8 mouse cellular contexts compared by ENCODE assay signal in genomic region chr11:60953803-60954202, GRCm38 (mm10). TPM values are rescaled to one million over a fixed set of nuclear protein-coding genes. Genes with fewer than 3 reads are reported as not detected.
A peak's percentile ranks its signal among the peaks of the same experiment; 100 is the strongest.
DNase-seq lines count a peak whose midpoint lies in the region; ATAC-seq and TF ChIP-seq lines count a peak whose summit lies in the region.

No protein-coding gene starts in this region.

- peaks cover 16% of the 10 kb centered on the region for H3K4me1 ChIP-seq in heart, embryonic 13.5 days
- H3K4me1 ChIP-seq in kidney, postnatal 0 days (replicated peaks; ENCODE audit: insufficient read depth, low read length) = no peaks in the 10 kb centered on the region
- H3K4me1 ChIP-seq in liver, adult 2 months (ENCODE audit: control insufficient read depth, insufficient read depth, low read length) = 0 out of 2 replicates have a peak, but pooled peaks cover 2% of the 10 kb centered on the region

- H3K4me2 ChIP-seq in heart, embryonic 13.5 days = peak overlapping the region; percentile 42
- no peak overlapping the region for H3K4me2 ChIP-seq in kidney, postnatal 0 days (ENCODE audit: low read length)

- peak; percentile 33 for DNase-seq in 3T3-L1 (ENCODE audit: low read depth, low spot score)
- DNase-seq in c-Kit-negative CD71-positive TER-119-positive erythroid progenitor cells, embryonic 14.5 days (ENCODE audit: low read depth, low spot score) = peak; percentile 58
- peak; percentile 73 for DNase-seq in fibroblast of lung, adult 2 months (ENCODE audit: low read depth)
- peak; percentile 97 for DNase-seq in kidney, postnatal 0 days (ENCODE audit: low spot score)
- peak; percentile 78 for DNase-seq in liver, adult 2 months (ENCODE audit: extremely low read depth, low read depth, low spot score)
- peak; percentile 71 to 79 for DNase-seq in natural killer cell, adult 2 months (ENCODE audit: low spot score in 2 of 2)
- peak; percentile 89 for DNase-seq in splenic B cell, adult 2 months (ENCODE audit: low read depth, low spot score)

- 6% methylated on average over 15 of the region's 15 CpGs for WGBS in heart, embryonic 13.5 days
- WGBS in kidney, postnatal 0 days = 4% methylated on average over 15 of the region's 15 CpGs
- WGBS in liver, adult 2 months = 14% methylated on average over 15 of the region's 15 CpGs

- H3K27me3 ChIP-seq in heart, embryonic 13.5 days (replicated peaks) = no peaks in the 10 kb centered on the region
- H3K27me3 ChIP-seq in kidney, postnatal 0 days (ENCODE audit: insufficient read depth, low read length) = no peaks in the 10 kb centered on the region
- no peaks in the 10 kb centered on the region for H3K27me3 ChIP-seq in liver, adult 2 months (ENCODE audit: control insufficient read depth, insufficient read depth, low read length)
- no peaks in the 10 kb centered on the region for H3K27me3 ChIP-seq in splenic B cell, adult 2 months (ENCODE audit: control insufficient read depth, insufficient read depth, low read length, poor library complexity, severe bottlenecking)

- H3K9ac ChIP-seq in heart, embryonic 13.5 days = peak overlapping the region; percentile 34
- H3K9ac ChIP-seq in kidney, postnatal 0 days (ENCODE audit: low read depth, low read length) = 0 out of 2 replicates have a peak overlapping the region, but pooled peaks have one; percentile 13
- H3K9ac ChIP-seq in liver, adult 2 months (ENCODE audit: low read depth, low read length) = no peak overlapping the region

- no peak overlapping the region for H3K4me3 ChIP-seq in heart, embryonic 13.5 days
- no peak overlapping the region for H3K4me3 ChIP-seq in kidney, postnatal 0 days (replicated peaks; ENCODE audit: low read depth, low read length)
- H3K4me3 ChIP-seq in liver, adult 2 months (ENCODE audit: insufficient read depth, low read depth, low read length) = no peak overlapping the region

- no peak for TF ChIP-seq POLR2A in liver, adult 2 months (IDR thresholded peaks at IDR 0.05; ENCODE audit: extremely low read depth, insufficient read depth, low read length)

- H3K79me2 ChIP-seq in liver, adult 2 months (ENCODE audit: control insufficient read depth, insufficient read depth, low read length) = no peaks in the 10 kb centered on the region

- H3K27ac ChIP-seq in heart, embryonic 13.5 days (replicated peaks) = peak overlapping the region; percentile 16; the same call in 1 of the 2 replicates
- no peak overlapping the region for H3K27ac ChIP-seq in kidney, postnatal 0 days
- no peak overlapping the region for H3K27ac ChIP-seq in liver, adult 2 months (replicated peaks; ENCODE audit: insufficient read depth, low read depth, low read length)

- TF ChIP-seq CTCF in kidney, postnatal 0 days (IDR thresholded peaks at IDR 0.05; ENCODE audit: low read depth) = peak; percentile 95
- TF ChIP-seq CTCF in liver, adult 2 months (IDR thresholded peaks at IDR 0.05; ENCODE audit: low read depth, low read length) = peak; percentile 87

- no peaks in the 10 kb centered on the region for H3K9me3 ChIP-seq in heart, embryonic 13.5 days
- H3K9me3 ChIP-seq in kidney, postnatal 0 days (replicated peaks; ENCODE audit: low read length) = no peaks in the 10 kb centered on the region

- peaks cover 42% of the 10 kb centered on the region for H3K36me3 ChIP-seq in heart, embryonic 13.5 days
- peaks cover 24% of the 10 kb centered on the region for H3K36me3 ChIP-seq in kidney, postnatal 0 days (ENCODE audit: insufficient read depth, low read length)
- H3K36me3 ChIP-seq in liver, adult 2 months (ENCODE audit: control insufficient read depth, insufficient read depth, low read length) = peaks cover 18% of the 10 kb centered on the region; the same call in 1 of the 2 replicates
- no peaks in the 10 kb centered on the region; the same call in 1 of the 2 replicates for H3K36me3 ChIP-seq in splenic B cell, adult 2 months (ENCODE audit: control insufficient read depth, insufficient read depth, low read length, poor library complexity, severe bottlenecking)

- peak; percentile 82 for ATAC-seq in heart, embryonic 13.5 days (ENCODE audit: extremely low read depth, insufficient number of reproducible peaks, low FRiP score, low TSS enrichment)
- peak; percentile 97 for ATAC-seq in kidney, postnatal 0 days (replicated peaks; ENCODE audit: low FRiP score, low read depth)

RNA-seq across cellular contexts. Expression of gene Map2k3, which starts 22.0 kb away (rescaled TPM):
- 73.6 and 78.1 TPM in 2 replicates for polyA plus RNA-seq in heart, embryonic 13.5 days (2015; fragmentation: Nextera tagmentation; extraction: Ambion mirVana)
- 83.5 and 90.1 TPM in 2 replicates for polyA plus RNA-seq in kidney, postnatal 0 days (2015; fragmentation: Nextera tagmentation; extraction: Ambion mirVana)
- total RNA-seq in liver, adult 2 months (2014; rRNA removed) = 25.7 and 30.3 TPM in 2 replicates
- polyA plus RNA-seq in liver, adult 2 months (2012; rRNA removed) = 36.9 and 39.7 TPM in 2 replicates

RNA-seq across cellular contexts. Expression of gene Natd1, which starts 39.3 kb away (rescaled TPM):
- 19.8 and 23.4 TPM in 2 replicates for polyA plus RNA-seq in heart, embryonic 13.5 days (2015; fragmentation: Nextera tagmentation; extraction: Ambion mirVana)
- polyA plus RNA-seq in kidney, postnatal 0 days (2015; fragmentation: Nextera tagmentation; extraction: Ambion mirVana) = 20.7 and 21.1 TPM in 2 replicates
- 1.1 and 2.2 TPM in 2 replicates for total RNA-seq in liver, adult 2 months (2014; rRNA removed)
- 6.6 and 7.0 TPM in 2 replicates for polyA plus RNA-seq in liver, adult 2 months (2012; rRNA removed)

Comparison
In these comparisons a context has a peak if more than half of its experiments do, and no peak if none do; other contexts are left out.
1. DNase-seq: peak in every context shown above with its lines; median percentile 97 in kidney, postnatal 0 days; 89 in splenic B cell, adult 2 months; 78 in liver, adult 2 months; 75 in natural killer cell, adult 2 months; 73 in fibroblast of lung, adult 2 months; 58 in c-Kit-negative CD71-positive TER-119-positive erythroid progenitor cells, embryonic 14.5 days; 33 in 3T3-L1.